Mouse (Mus musculus) cerebellum, adult 2 months (tissue): ENCODE measurements around the gene Arfrp1.

Experiments used
- CTCF ChIP-seq: fragments of 200-500 bp; IDR thresholded peaks from 2 replicates; pipeline ENCODE4 v1.5.1; 2011; ENCODE audit warnings: low read depth, mild to moderate bottlenecking, control low read depth, low read length, moderate library complexity, borderline replicate concordance; ENCODE audit not compliant: insufficient read depth
- POLR2A ChIP-seq: fragments of 200-500 bp; IDR thresholded peaks from 2 replicates; pipeline ENCODE4 v1.6.1; 2011; ENCODE audit warnings: low read length, control low read depth, borderline replicate concordance; ENCODE audit not compliant: insufficient read depth

DNA sequence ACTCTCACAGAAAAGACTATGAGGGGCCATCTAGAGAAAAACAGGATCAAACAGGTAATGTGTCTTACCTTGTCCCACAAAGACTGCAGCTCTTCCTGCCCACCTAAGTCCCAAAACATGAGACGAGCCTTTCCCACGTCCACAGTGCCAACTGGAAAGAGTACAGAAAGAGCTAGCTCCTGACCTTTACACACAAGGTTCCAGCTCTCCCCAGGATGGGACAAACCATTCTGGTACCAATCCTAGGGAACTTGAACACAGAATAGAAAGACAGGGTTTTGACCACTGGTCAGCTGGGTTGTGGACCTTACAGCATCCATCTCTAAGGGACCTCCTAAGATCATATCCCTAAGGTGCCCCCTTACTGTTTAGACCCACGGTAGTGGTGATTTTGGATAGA lies 1.3 kb downstream of the Arfrp1 start:
- TF ChIP-seq POLR2A (no peak), CTCF (no peak)
